Mouse (Mus musculus) gastrocnemius, postnatal 14 days (tissue): ENCODE results near the gene Gm10130. TPM values are rescaled to one million over a fixed set of nuclear protein-coding genes. Genes with fewer than 3 reads are reported as not detected.
A peak's percentile ranks its signal among the peaks of the same experiment; 100 is the strongest.
"Not testable (repeated sequence)": the region's sequence is repeated elsewhere in the genome, so short reads cannot be mapped to it uniquely, and the experiment has no call there.

ENCODE experiments used
- DNase-seq: peaks from one replicate; pipeline ENCODE4 v3.0.0; 2021; ENCODE audit warnings: mixed read lengths
- intact Hi-C: fragments of 180-260 bp; cut with DNase I; formaldehyde crosslinking; loops from one replicate; pipeline ENCODE4 v1.15.1; 2025; ENCODE audit warnings: low total_unique reads
- long read RNA-seq, 2 experiments: library from polyadenylated mRNA; stranded (forward); transcript quantifications; one replicate each; pipeline ENCODE4 v2.0.0; 2021
- total RNA-seq, 2 experiments: library from RNA; stranded (reverse); gene quantifications; 2 replicates each; pipeline ENCODE4 v1.2.3; 2021

The Gm10130 gene
- 1 to 10 TPM; 1.4 to 1.5 TPM for total RNA-seq
- long read RNA-seq, experiment 1, partial matches to known transcripts: 0 of 6 reads
- long read RNA-seq, experiment 1, other reads (novel, unspliced or antisense): 6 of 6 reads
- long read RNA-seq, experiment 2, partial matches to known transcripts: 1 of 4 reads
- long read RNA-seq, experiment 2, other reads (novel, unspliced or antisense): 3 of 4 reads

DNA sequence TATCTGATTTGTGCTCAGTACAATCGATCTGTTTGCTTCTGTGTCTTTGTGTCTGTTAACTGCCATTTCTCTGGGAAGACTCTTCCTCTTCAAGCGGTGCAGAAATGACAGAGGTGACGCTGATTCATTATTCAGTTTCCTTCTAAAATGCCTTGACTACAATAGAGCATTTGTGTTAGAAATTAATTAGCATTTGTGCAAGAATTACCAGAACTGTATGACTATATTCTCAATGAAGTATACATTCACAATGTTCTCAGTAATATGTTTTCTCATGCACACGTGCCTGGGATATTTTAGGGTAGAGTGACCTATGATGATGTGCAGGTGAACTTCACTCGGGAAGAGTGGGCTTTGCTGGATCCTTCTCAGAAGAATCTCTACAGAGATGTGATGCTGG, at the start of gene Gm10130:
TSS of gene Gm10130 (plus strand) at position 301 of the 400 bp plus-strand sequence.
- DNase-seq: no peak
- intact Hi-C loops: no loop called here

DNA sequence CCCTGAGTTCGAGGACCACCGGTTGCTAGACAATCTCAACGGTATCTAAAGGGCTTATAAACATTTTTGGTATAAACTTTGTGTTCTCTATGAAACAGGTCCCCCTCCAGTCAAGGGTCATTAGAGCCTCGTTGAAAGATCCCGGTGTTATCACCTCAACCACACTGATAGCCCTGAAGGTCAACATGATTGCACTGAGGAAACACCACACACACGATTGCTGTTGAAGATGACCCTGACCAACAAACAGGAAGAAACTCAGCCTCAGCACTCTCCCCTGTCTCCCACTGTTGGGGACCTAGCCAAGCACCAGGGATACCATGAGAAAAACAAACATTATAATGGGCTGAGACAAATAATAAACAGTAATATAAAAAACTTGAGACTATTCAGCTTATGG, 29.8 kb upstream of the Gm10130 start:
- intact Hi-C loops: no loop called here

DNA sequence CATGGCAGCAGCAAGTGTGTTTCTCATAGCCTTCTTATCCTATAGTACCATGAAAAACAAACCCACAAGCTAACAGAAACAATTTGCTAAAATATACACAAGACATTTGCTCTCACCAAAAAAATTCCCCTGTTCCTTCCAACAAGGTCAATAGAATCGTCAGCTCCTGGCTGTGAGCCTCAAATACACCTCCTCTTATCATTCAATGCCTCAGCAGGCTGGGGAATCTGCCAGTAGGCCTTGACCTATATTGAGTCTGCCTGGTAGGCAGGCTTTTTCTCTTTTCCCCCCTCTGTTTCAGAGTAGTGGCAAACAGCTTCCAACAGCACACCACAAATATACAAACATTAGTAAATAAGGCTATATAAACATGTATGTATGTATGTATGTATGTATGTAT, 24.4 kb upstream of the Gm10130 start:
- intact Hi-C loops: no loop called here
- no peak for DNase-seq

More for the DNA sequence above, 29.8 kb upstream of the Gm10130 start:
- DNase-seq: no peak

GRCm38 (mm10) chr2:150307183-150307773, 16.2 kb upstream of the Gm10130 start:
- intact Hi-C loops: no loop called here

DNA sequence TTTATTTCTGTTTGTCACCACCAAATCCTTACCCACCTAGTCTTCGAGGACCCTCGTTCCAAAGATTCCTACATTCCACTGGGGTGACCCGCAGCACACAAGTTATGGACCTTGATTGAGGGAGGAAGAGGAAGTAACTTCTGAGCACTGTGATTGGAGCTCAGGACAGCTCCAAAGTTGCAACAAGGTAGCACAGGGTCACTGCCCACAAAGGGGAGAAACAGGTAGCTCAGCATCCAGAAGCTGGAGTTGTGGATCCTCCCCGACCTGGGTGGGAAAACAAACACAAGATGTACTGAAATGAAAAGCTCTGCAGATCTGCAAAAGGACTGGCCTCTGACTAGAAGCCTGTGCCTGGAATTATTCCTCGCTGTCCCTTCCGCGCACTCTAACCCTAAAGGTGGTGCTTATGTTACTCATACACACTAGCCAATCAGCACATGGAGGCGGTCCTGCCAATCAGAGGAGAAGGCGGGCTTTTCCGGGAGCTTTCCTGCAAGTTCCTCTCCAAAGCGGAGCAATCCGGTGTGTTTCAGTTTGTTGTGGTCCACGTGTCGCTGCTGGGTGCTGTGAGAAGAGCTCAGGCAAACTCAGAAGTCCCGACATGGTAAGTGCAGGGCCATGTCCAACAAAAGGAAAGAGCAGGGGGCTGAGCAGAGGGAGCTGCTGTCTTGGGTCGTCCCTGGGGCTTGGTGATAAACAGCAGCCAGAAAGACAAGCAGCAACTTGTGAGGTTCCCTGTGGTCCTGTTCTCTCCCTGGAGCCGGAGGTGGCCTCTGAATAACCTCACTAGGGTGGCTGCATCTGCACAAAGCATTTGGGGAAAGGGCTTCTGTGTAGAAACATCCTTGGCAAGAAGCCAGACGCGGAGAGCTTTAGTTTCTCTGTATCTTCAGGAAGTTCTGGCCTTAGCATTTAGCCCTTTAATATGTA, 12.3 kb upstream of the Gm10130 start:
- DNase-seq: peak; percentile 87
- intact Hi-C loops: not testable (repeated sequence)

More at GRCm38 (mm10) chr2:150307183-150307773, 16.2 kb upstream of the Gm10130 start:
- no peak for DNase-seq

DNA sequence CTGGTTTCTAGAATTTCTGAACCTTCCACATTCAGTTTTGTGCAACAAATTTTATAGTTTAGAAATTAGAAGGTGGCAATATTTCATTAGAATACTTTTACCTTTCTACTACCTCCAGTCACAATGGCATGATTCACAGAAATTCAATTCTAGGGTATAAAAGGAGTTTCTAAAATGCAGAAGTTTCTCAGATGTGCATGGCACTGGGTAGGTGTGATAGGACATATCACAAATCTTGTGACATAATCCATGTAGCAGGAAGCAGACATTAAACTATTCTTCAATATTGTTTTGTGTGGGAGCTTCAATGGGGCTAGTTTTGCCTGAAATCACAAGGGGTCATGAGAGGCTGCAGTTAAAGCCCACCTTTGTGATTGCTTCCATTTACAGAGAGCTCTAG, 7.4 kb upstream of the Gm10130 start:
- intact Hi-C loops: no loop called here
- DNase-seq: no peak

GRCm38 (mm10) chr2:150318973-150319372, 4.5 kb upstream of the Gm10130 start:
- intact Hi-C loops: no loop called here
- DNase-seq: no peak

GRCm38 (mm10) chr2:150357136-150357535, 33.6 kb downstream of the Gm10130 start:
- intact Hi-C loops: not testable (repeated sequence)

DNA sequence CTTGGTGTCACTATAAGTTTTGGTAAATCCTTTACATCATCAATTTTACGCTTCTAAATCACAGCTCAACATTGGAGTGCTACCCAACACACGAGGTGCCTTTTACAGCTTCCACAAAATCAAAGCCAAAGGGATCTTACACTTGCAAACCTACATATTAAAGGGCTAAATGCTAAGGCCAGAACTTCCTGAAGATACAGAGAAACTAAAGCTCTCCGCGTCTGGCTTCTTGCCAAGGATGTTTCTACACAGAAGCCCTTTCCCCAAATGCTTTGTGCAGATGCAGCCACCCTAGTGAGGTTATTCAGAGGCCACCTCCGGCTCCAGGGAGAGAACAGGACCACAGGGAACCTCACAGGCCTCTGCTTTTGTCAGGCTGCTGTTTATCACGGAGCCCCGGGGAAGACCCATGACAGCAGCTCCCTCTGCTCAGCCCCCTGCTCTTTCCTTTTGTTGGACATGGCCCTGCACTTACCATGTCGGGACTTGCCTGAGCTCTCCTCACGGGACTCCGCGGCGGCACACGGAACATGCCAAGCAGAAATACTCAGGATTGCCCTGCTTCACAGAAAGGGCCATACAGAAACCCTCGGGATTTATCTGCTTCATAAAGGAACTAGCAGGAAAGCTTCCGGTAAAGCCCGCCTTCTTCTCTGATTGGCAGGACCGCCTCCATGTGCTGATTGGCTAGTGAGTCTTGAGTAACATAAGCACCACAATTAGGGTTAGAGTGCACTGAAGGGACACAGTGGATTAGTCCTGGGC, 38.8 kb downstream of the Gm10130 start, which contains the start of gene 3300002I08Rik:
TSS of gene 3300002I08Rik (minus strand) at position 653 of the 765 bp plus-strand sequence.
- DNase-seq: peak; percentile 82
- intact Hi-C loops: not testable (repeated sequence)

More at GRCm38 (mm10) chr2:150357136-150357535, 33.6 kb downstream of the Gm10130 start:
- not testable (repeated sequence) for DNase-seq

DNA sequence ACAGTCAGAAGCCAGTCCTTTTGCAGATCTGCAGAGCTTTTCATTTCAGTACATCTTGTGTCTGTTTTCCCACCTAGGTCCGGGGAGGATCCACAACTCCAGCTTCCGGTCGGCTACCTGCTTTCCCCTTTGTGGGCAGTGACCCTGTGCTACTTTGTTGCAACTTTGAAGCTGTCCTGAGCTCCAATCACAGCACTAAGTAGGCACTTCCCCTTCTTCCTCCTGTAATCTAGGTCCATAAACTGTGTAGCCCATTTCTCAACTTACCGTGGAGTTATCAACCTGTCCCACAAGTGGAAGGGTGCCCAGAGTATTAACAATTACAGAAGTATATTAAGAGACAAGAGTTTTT, 39.4 kb downstream of the Gm10130 start:
- DNase-seq: no peak
- intact Hi-C loops: no loop called here

DNA sequence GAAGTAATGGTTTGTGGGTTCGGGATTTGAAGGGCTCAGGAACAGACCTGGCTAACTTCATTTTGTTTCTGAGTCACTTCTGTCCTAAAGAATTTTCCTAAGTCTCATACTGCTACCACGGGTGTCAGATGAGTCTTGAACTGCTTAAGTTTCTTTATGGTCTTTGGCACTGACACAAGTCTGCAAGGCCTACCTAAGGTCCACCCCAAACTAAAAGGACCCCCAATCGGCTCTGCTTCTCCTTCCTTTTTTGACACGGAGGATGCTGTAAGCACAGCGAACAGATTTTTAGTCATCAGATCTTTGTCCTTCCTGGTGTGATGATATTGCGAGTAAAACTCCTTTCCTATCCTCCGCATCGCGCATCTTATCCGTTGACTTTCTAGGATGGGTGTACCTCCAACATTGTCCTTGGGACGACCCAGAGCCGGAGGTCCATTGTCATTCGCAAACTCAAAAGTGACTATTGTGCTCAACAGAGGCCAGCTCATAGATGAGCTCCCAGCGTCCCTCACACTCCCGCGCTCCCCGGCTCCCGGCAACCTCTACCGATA, 62.1 kb downstream of the Gm10130 start:
- intact Hi-C loops, DNase-seq: not testable (repeated sequence)

GRCm38 (mm10) chr2:150390198-150390597, 66.7 kb downstream of the Gm10130 start:
- DNase-seq: no peak
- intact Hi-C loops: no loop called here

- intact Hi-C loops, DNase-seq: not testable (repeated sequence)
Measured at GRCm38 (mm10) chr2:150412146-150412545, 88.6 kb downstream of the Gm10130 start.

Other genes starting within 250 kb of the Gm10130 start
- 1 to 10 TPM; 6.8 to 7.7 TPM for gene Zfp120, start 187.0 kb upstream of the Gm10130 start, total RNA-seq
- gene Gm10770, start 144.0 kb upstream of the Gm10130 start, total RNA-seq: not detected
- not detected for gene Gm14139, start 141.9 kb upstream of the Gm10130 start, total RNA-seq
- gene Zfp937, start 105.6 kb upstream of the Gm10130 start, total RNA-seq: 1 to 10 TPM; 2.3 to 3.0 TPM
- gene Gm21994, start 68.1 kb upstream of the Gm10130 start, total RNA-seq: 1 to 10 TPM; 2.0 to 2.9 TPM
- gene Gm14124, start 66.2 kb upstream of the Gm10130 start, total RNA-seq: under 1 TPM in 1 of 2 experiments, not detected in 1; 0.06 TPM
- gene 3300002I08Rik, start 39.1 kb downstream of the Gm10130 start, total RNA-seq: 1 to 10 TPM; 1.5 to 2.0 TPM
- 1 to 10 TPM; 1.7 to 2.3 TPM for gene Zfp442, start 127.8 kb downstream of the Gm10130 start, total RNA-seq
- under 1 TPM; 0.09 to 0.10 TPM for gene Zfp345, start 161.4 kb downstream of the Gm10130 start, total RNA-seq
- gene Cst7, start 246.7 kb downstream of the Gm10130 start, total RNA-seq: not detected